Mouse (Mus musculus) lung, adult 10 weeks (tissue): ENCODE measurements around the gene Olfr1410. TPM values are rescaled to one million over a fixed set of nuclear protein-coding genes. Genes with fewer than 3 reads are reported as not detected.

Experiments
- polyA plus RNA-seq: library from polyadenylated mRNA; stranded (reverse); fragments of 350-450 nt; fragmentation: Illumina TruSeq; extraction: RNeasy Lipid Tissue Mini Kit (QIAGEN cat#74804); gene quantifications from one replicate; pipeline ENCODE4 v1.2.3, GENCODE M21; 2014; ENCODE audit warnings: low read depth, low replicate concordance; ENCODE audit not compliant: insufficient read depth

Olfr1410 gene
- polyA plus RNA-seq: not detected

GRCm38 (mm10) chr1:92605482-92605881 is at the start of gene Olfr1410:
Olfr1410 (plus strand) TSS chr1:92605782.

GRCm38 (mm10) chr1:92571022-92571421 is 34.6 kb upstream of the Olfr1410 start, which contains the start of gene Olfr1413:
Olfr1413 (plus strand) TSS chr1:92571322.

GRCm38 (mm10) chr1:92585479-92585878 is 20.1 kb upstream of the Olfr1410 start, which contains the start of gene Olfr1412:
Olfr1412 (plus strand) TSS chr1:92585779.

GRCm38 (mm10) chr1:92594111-92594510 is 11.5 kb upstream of the Olfr1410 start, which contains the start of gene Olfr1411:
Olfr1411 (plus strand) TSS chr1:92594411.

GRCm38 (mm10) chr1:92617488-92617887 is 11.9 kb downstream of the Olfr1410 start, which contains the start of gene Olfr12:
Olfr12 (plus strand) TSS chr1:92617788.

GRCm38 (mm10) chr1:92641514-92642272 is 36.1 kb downstream of the Olfr1410 start, which contains the start of gene Cops9:
Cops9 (minus strand) TSS chr1:92641985.

GRCm38 (mm10) chr1:92648673-92649072 is 43.1 kb downstream of the Olfr1410 start, which contains the start of gene Otos:
Otos (minus strand) TSS chr1:92648841.

Other genes starting within 250 kb of the Olfr1410 start
- 51.2 TPM for gene Ndufa10, start 131.9 kb upstream of the Olfr1410 start, polyA plus RNA-seq
- gene Olfr1416, start 120.7 kb upstream of the Olfr1410 start, polyA plus RNA-seq: not detected
- gene Olfr1415, start 109.7 kb upstream of the Olfr1410 start, polyA plus RNA-seq: not detected
- gene Olfr1414, start 87.1 kb upstream of the Olfr1410 start, polyA plus RNA-seq: not detected
- not detected for gene Olfr1413, start 34.5 kb upstream of the Olfr1410 start, polyA plus RNA-seq
- not detected for gene Olfr1412, start 20.0 kb upstream of the Olfr1410 start, polyA plus RNA-seq
- gene Olfr1411, start 11.4 kb upstream of the Olfr1410 start, polyA plus RNA-seq: not detected
- not detected for gene Olfr12, start 12.0 kb downstream of the Olfr1410 start, polyA plus RNA-seq
- gene Cops9, start 36.2 kb downstream of the Olfr1410 start, polyA plus RNA-seq: 368 TPM
- gene Otos, start 43.1 kb downstream of the Olfr1410 start, polyA plus RNA-seq: not detected
- 8.7 TPM for gene Gpc1, start 225.9 kb downstream of the Olfr1410 start, polyA plus RNA-seq